Mouse (Mus musculus) heart, adult 9 months (tissue): ENCODE data around the gene Tmem121.

Experiments used
- DNase-seq, 2 experiments: peaks; one replicate each; pipeline ENCODE4 v3.0.0; 2022; ENCODE audit warnings: low spot score in 2 of 2

Gene Tmem121

GRCm38 (mm10) chr12:113148381-113149035 is 37.2 kb upstream of the Tmem121 start:
- DNase-seq, result peak; percentile 68 to 75

- peak; percentile 32 to 44 for DNase-seq
Observed at GRCm38 (mm10) chr12:113149341-113149740, 36.4 kb upstream of the Tmem121 start.

- DNase-seq, result no peak
Observed at GRCm38 (mm10) chr12:113149896-113150295, 35.8 kb upstream of the Tmem121 start.

- no peak for DNase-seq
Observed at GRCm38 (mm10) chr12:113150591-113150990, 35.1 kb upstream of the Tmem121 start.

DNA sequence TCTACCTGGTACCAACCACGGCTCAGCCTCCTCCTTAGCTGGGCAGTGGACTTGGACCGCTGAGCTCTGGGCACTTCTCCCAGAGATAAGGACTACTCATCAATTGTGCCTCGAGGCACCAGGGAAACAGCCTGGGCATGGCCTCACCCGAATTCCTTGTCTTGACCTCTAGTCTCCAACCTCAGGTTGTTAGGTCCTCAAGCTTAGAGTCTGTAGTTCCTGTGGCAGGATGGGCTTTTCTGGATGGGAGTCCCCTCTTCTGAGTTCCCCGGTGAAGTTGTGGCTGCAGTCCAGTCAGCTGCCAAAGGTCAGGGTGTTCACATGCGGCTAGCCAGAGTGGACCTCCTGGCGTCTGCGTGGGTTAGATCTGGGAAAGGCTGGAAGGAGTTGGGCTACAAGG is 34.7 kb upstream of the Tmem121 start:
- DNase-seq, result peak; percentile 41 to 46

- peak; percentile 75 to 82 for DNase-seq
Observed at GRCm38 (mm10) chr12:113151661-113152271, 34.0 kb upstream of the Tmem121 start.

- DNase-seq, result peak; percentile 58 to 63
Observed at GRCm38 (mm10) chr12:113152272-113152661, 33.5 kb upstream of the Tmem121 start.

- DNase-seq, result no peak
Observed at GRCm38 (mm10) chr12:113152991-113153525, 32.7 kb upstream of the Tmem121 start.

DNA sequence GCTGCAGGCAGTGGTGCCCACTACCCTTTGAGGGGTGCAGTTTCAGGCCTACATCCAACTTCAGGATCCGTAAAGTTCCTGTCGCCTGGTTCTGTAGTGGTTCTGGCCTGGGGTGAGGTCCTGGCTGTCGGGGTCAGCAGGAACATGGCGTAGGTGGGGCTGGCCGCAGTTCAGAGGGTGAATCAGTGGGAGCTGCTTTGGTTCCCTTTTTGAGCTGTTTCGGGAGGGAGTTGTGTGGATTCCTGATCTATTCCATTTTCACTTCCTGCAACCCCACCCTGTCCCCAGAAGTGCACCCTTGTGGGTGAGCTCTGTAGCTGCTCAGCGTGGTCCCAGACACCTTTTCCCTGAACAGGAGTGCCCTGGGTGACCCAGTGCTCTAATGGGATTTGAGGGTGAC is 31.8 kb upstream of the Tmem121 start:
- peak; percentile 39 to 55 for DNase-seq

DNA sequence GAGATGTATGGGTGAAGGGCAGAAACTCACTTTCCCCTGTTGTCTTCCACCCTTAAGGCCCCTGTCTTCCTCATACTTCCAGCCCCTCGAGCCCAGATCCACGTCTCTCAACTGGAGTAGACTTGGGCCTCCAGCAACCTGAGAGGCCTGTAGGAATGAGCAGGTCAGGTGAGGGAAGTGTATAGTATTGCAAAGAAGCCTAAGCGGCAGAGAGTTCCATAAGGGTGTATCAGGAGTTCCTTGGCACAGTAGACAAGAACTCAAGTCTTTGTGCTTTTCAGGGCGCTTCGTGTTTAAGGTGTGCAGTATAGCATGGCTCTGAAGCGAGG is 31.0 kb upstream of the Tmem121 start:
- no peak for DNase-seq

DNA sequence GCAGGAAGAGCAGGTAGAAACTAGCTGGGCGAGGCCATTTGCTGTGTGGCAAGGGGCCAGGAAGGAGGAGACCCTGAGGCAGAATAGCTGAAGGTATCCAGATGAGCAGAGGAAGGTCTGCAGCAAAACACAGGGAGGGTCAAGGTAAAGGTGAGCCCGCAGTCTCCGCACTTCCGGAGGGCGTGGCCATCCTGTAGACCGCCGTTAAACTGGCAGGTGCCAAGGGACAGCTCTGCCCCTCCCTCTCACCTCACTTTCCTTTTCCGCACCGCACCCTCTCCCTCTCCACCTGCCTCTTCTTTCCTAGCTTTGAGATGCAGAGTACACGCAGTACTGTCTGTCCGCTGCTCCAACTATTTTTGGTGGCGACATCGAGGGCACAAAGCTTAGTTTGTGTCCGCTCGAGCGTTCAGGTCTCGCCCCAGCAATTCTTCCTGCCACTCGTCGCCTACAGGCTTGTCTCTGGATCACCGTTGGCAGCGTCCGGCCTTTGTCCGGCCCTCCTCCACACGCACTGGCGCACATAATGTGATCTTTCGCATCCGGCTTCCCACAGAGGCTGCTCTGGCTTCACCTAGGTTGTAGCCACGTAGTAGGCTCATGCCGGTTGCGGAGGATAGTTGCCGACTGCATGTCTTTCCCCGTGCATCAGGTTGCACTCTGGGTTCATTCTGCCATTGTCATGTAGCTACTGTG is 30.5 kb upstream of the Tmem121 start:
- peak; percentile 64 to 70 for DNase-seq

GRCm38 (mm10) chr12:113155887-113156539 is 29.7 kb upstream of the Tmem121 start, which contains the start of gene Tedc1:
Gene Tedc1, plus strand, starts transcription at chr12:113156421.
- peak; percentile 99 for DNase-seq

GRCm38 (mm10) chr12:113156540-113156929 is 29.2 kb upstream of the Tmem121 start:
- no peak for DNase-seq

- no peak for DNase-seq
Observed at GRCm38 (mm10) chr12:113157002-113157401, 28.7 kb upstream of the Tmem121 start.

DNA sequence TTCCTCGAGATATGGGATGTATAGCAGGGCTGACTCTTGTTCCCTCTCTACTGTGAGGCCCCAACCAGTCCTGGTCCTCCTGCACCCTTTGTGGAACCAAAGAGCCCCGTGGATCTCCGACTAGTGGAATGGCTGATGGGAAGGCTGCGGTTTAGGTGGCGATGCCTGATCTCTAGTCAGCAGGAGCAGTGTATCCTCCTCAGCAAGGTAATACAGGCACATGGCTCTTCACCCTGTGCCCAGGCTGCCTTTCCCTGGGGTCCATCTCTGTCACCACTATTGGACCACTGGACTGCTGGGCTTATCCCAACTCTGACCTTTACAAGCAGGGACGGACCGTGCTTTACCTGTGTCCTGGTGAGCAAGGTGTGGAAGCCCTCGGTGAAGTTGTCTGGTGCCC is 28.2 kb upstream of the Tmem121 start:
- no peak for DNase-seq

GRCm38 (mm10) chr12:113157971-113158370 is 27.8 kb upstream of the Tmem121 start:
- DNase-seq, result no peak

GRCm38 (mm10) chr12:113163561-113164006 is 22.1 kb upstream of the Tmem121 start:
- no peak for DNase-seq

GRCm38 (mm10) chr12:113168031-113168536 is 17.6 kb upstream of the Tmem121 start:
- peak in 1 of 2 experiments; percentile 33 for DNase-seq

GRCm38 (mm10) chr12:113176960-113177725 is 8.6 kb upstream of the Tmem121 start:
- no peak for DNase-seq

GRCm38 (mm10) chr12:113181020-113181419 is 4.7 kb upstream of the Tmem121 start:
- no peak for DNase-seq

GRCm38 (mm10) chr12:113184945-113185344 is 785 bp upstream of the Tmem121 start:
- no peak for DNase-seq
